Mouse (Mus musculus) frontal cortex, postnatal 36 days (tissue): ENCODE results near the gene Hs6st3.
"Not testable (repeated sequence)": the region's sequence is repeated elsewhere in the genome, so short reads cannot be mapped to it uniquely, and the experiment has no call there.

Experiments
- DNase-seq, 2 experiments: peaks; one replicate each; pipeline ENCODE4 v3.0.0; 2022; ENCODE audit warnings: low spot score in 2 of 2

The Hs6st3 gene

GRCm38 (mm10) chr14:119451594-119451993 is 313.5 kb downstream of the Hs6st3 start:
- no peak for DNase-seq

DNA sequence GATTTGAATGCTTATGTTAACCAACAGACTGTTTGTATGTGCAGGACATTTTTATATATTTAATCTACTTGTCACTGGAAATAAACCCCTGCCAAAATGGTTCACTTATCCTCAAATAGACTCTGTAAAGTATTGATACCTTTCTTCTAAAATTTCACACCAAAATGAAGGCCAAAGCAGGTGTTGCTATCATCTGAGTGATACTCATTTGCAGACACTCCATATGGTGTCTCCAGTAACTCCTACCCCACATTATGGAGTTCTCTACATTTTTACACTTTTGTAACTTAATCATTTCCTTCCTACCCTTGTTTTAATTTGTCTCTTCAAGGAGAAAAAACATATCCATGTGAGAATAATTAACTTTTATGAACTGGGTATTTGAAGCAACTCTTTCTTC is 314.2 kb downstream of the Hs6st3 start:
- DNase-seq, result peak in 1 of 2 experiments; percentile 24

DNA sequence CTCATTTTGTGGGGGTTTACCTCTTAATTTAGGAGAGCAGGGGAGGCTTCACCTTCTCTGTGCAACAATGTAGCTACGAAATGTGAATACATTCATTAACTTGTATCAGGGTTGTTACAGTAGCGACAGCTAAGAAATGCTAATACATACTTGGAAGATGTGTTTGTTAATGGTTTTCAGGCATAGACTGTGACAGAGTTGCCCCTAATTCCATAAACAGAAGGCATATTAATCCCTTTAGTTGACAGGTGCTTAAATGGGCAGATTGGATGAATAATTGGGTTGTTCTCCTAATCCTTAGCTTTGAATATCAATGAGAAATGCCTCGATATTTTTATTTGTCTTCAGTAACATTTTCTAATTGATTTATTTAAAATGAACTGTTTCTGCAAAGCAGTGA is 314.7 kb downstream of the Hs6st3 start:
- no peak for DNase-seq

DNA sequence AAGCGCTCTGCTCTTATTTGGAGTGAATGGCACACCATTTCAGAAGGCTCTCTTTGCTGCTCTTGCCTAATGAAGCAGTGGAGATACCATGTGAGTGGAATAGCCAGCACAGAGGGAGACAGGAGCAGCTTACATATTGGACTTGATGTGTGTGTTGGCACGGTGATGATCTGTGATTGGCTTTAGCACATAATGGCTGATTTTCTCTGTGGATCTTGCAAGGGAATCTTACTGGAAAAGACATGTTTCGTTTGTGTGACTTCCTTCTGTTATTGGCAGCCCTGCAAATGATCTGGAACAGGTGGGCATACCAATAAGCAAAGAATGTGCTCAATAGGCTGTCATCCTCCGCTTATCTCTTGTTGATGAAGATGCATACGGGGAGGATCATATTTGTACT is 326.2 kb downstream of the Hs6st3 start:
- DNase-seq, result no peak

GRCm38 (mm10) chr14:119464883-119465282 is 326.7 kb downstream of the Hs6st3 start:
- DNase-seq, result peak in 1 of 2 experiments; percentile 26

- DNase-seq, result peak; percentile 39 to 48
Measured at GRCm38 (mm10) chr14:119466899-119467588, 328.9 kb downstream of the Hs6st3 start.

DNA sequence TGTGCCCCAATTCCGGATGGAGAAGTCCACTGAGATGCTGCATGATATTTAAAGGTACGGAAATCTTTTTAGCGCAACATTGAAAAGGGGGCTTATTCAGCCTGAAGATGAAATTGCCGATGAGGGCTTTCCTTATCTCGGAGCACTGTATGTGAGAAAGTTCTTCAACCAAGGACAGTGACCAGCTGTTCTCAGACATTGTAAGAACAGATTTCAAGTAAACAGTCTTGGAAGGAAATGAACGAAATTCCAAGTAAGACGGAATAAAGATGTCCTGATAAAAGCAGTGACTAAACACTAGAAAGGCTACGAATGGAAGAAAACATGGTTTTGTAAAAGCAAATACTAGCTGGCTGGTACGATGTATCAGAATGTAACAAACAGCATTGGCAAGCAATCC is 338.4 kb downstream of the Hs6st3 start:
- no peak for DNase-seq

GRCm38 (mm10) chr14:119477836-119478235 is 339.7 kb downstream of the Hs6st3 start:
- no peak for DNase-seq

DNA sequence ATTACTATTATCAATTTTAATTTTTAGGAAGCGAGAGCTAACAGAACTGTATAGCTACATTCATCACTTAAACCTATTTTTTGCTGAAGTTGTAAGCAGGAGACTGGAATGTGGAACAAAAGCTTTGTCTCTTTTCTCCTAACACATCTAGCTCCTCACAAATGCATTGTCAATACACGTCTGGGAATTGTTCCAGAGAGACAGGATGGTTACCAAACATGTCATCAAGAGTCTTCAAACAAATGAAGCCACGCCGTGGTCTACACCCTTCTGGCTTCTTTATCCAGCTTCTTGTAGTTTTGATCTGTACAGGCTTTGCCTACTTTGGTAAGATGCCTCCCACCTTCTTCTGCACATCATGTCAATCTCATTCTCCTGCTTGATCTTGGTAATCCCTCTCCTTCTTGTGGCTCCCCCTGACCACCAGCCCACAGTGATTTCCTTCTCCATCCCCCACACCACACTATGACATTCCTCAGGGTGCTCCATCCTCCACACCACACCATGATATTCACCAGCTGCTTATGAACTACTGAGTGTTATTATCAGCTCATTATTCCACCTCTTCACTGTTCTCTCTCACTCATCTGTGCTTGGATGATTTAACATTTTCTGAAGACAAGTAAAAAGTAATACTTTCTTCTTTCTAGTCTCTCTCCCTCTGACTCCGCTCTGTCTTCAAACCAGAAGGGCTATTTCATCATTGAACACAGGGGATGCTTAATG is 351.0 kb downstream of the Hs6st3 start:
- peak in 1 of 2 experiments; percentile 16 for DNase-seq

DNA sequence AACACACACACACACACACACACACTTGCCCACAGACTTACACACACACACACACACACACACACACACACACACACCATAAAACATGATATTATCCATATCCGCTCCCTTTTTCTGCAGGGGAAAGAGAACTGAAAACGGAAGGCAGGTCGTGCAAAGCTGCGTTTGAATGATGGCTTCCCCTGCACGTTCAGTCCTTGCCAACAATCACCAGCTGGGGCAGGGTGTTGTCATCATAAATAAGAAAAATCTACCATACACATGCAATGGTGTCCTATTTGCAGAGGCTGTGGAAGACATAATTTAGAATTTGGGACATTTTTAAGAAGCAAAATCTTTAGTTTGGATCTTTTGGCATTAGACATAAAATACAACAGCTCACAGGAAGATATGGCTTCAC is 382.5 kb downstream of the Hs6st3 start:
- DNase-seq, result no peak

- no peak for DNase-seq
Measured at GRCm38 (mm10) chr14:119521056-119521455, 382.9 kb downstream of the Hs6st3 start.

GRCm38 (mm10) chr14:119532889-119533546 is 394.9 kb downstream of the Hs6st3 start:
- no peak for DNase-seq

GRCm38 (mm10) chr14:119540505-119540904 is 402.4 kb downstream of the Hs6st3 start:
- peak in 1 of 2 experiments; percentile 37 for DNase-seq

DNA sequence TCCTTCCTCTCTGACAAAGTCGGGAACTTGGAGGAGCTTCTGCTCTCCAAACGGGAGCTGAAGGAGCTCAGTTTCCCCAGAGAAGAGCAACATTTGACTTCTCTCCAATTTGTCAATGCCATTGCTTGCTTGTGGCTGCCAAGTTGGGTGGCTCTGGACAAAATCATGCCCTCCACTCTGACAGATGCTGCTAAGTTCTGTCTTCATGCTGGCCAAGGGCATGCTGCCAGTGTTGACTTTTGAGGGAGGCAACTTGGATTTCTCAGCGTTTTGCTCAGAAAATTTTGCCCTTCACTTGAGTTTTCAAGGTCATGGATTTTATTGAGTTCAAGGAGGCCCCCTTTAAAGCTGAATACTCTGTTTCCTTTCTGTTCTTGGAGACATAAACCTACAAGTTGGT is 406.5 kb downstream of the Hs6st3 start:
- DNase-seq, result no peak

DNA sequence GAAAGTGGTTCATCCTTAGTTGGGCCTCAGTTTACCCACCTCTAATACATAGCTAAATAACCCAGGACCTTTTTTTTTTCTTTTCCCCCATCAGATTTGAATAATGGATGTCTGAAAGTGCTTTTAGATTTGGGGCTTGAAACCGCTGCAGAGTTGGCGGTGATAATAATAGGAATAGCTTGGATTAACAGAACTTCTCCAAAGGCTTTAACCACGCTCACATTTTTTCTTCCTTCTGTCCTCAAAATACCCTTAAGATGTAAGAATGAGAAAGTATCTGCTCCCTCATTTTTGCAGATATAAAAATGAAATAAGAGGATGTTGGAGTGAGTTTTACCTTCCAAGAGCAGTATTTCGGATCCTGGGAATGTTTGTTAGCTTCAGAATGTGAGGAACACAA is 420.2 kb downstream of the Hs6st3 start:
- peak in 1 of 2 experiments; percentile 12 for DNase-seq

- no peak for DNase-seq
Measured at GRCm38 (mm10) chr14:119582039-119582508, 443.9 kb downstream of the Hs6st3 start.

- DNase-seq, result no peak
Measured at GRCm38 (mm10) chr14:119585069-119585468, 446.9 kb downstream of the Hs6st3 start.

- not testable (repeated sequence) for DNase-seq
Measured at GRCm38 (mm10) chr14:119587365-119587764, 449.2 kb downstream of the Hs6st3 start.

DNA sequence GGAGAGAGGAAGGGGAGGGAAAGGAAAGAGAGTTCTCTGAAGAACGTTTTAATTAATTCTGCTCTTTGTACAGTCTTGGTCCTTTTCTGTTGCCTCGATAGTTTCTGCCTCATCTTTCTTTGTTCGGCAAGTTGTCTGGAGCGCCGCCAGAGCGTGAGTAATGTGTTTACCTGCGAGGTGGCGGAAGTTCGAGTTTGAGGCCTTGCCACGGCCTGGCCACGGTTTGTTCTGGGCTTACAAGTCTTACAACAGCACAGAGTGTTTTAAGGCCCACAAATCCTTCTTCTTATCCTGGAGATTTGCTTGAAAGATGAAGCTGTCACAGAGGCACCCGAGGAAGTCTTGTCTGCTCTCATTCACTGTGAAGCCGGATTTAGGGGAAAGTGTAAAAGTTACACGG is 466.2 kb downstream of the Hs6st3 start:
- no peak for DNase-seq

GRCm38 (mm10) chr14:119612793-119613192 is 474.7 kb downstream of the Hs6st3 start:
- no peak for DNase-seq

DNA sequence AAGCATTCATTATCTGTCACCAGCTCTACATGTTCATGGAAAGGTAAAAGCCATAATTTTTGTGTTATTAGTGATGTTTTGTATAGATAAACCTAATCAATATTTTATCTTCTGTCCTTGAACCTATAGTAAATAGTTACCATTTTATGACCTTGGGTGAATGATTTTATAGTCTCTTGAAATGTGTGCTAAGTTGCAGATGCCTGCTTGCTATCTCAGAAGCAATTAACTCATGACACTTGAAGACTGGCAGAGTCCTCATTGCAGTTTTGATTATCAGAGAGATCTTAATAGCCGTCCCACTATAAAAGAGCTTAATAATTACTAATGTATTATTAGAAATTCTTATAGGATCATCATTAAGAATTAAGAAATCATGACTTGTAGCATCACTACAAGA is 491.0 kb downstream of the Hs6st3 start:
- no peak for DNase-seq

DNA sequence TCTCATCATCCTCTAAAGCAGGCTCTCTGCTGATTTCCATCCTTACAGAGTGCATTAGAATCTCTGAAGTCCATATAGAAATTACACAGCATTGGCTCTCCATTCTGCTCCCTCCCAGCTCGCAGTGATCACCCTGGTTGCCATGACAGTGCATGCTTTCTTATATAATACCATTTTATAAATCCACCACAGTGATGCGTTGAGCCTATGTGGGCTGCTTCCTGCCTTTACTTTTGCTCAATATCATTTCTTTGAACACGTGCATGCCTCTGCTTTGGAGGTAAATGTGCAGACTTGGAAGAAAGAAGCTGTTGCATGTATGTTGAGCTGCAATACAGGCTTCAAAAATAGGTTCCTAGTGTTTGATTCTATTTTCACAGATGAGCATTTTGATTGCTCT is 494.9 kb downstream of the Hs6st3 start:
- peak in 1 of 2 experiments; percentile 41 for DNase-seq

GRCm38 (mm10) chr14:119633626-119634025 is 495.5 kb downstream of the Hs6st3 start:
- peak in 1 of 2 experiments; percentile 17 for DNase-seq
